Mouse (Mus musculus): Measurements from ENCODE around the gene Hist1h4m.
"Not testable (repeated sequence)": the region's sequence is repeated elsewhere in the genome, so short reads cannot be mapped to it uniquely, and the experiment has no call there.

Gene Hist1h4m

DNA sequence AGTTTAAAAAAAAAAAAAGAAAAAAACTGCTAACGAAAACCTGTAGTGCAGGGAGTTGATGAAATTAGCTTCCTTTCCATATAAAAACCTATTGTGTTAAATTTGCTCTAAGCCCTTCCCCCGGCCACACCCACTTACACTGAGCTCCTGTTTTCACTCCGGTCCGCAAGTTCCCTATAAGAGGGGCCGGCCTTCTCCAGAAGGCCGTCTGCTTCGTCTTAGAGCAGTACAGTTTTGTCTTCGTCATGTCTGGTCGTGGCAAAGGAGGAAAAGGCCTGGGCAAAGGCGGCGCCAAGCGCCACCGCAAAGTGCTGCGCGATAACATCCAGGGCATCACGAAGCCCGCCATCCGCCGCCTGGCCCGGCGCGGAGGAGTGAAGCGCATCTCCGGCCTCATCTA lies at the start of gene Hist1h4m:
Hist1h4m (plus strand) TSS at position 208 of the 400 bp plus-strand sequence.
- not testable (repeated sequence) for DNase-seq (ENCODE audit: low spot score)

DNA sequence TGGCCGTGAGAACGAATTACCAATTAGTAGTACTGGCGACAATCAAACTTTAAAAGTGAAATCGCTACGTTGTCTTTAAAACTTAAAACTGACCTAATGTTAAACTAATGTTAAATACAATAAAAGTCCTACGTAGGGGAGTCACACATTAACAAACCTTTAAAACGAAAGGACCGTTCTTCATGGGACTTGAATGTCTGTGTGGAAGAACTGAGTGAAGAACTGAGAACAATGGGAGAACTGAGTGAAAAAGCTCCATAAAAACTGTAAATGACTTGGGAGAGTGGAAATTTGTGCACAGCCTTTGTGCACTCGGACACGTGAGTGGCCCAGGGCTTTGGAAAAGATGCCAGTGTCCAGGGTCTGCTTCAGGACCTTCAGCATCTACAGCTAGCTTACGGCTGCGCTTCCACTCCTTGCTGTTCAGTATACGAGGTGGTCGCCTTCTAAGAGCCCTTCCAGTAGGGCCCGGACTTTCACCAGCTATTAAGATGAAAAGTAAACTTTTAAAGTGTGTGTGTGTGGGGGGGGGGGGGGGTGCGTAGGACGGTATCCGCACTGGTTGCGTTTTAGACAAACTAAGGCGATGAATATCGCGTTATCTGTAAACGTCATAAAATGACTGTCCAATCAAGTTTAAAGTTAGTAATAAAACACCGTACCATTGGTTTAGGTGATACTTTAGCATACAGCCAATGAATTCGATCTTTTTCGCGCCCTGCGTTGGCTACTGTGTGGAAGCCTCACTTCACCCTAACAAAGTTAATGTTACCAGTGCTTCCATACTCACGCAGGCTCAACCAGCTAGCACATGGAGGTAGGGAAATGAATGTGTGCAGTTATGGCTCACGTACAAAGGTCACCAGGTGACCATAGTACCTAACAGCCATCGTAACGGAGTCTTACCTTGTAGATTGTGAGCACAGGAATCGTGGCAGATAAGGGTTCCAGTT lies 32.5 kb upstream of the Hist1h4m start:
- DNase-seq (ENCODE audit: low spot score): peak; percentile 73

DNA sequence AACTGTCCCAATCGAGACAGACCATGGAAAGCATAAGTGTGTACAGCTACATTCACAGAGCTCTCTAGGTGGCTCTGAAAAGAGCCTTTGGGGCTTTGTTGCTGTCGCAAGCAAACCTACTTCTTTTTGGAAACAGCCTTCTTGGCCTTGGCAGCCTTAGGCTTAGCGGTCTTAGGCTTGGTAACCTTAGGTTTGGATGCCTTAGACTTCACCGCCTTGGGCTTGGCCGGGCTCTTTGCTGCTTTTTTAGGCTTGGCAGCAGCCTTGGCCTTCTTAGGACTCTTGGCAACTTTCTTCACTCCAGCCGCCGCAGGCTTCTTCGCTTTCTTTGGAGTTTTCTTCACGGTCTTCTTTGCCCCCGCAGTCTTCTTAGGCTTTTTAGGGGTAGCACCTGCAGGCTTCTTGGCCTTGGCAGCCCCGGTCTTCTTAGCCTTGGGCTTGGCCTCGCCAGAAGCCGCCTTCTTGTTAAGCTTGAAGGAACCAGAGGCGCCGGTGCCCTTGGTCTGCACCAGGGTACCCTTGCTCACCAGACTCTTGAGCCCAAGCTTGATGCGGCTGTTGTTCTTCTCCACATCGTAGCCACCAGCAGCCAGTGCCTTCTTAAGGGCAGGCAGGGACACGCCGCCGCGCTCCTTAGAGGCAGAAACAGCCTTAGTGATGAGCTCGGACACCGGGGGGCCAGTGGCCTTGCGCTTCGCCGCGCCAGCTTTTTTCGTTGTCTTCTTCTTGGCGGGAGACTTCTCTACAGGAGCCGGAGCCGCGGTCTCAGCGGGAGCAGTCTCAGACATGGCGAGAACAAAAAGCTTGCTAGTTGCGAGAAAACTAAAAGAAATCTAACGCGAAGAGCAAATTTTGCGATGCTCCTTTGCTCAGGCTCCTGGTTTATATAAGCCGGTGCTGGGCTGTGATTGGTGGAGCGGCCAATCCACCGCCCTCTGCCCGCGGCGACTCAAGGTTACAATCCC lies 31.5 kb upstream of the Hist1h4m start, which contains the start of gene Hist1h1b:
Hist1h1b (minus strand) TSS at position 859 of the 965 bp plus-strand sequence.
- DNase-seq (ENCODE audit: low spot score): peak; percentile 81

DNA sequence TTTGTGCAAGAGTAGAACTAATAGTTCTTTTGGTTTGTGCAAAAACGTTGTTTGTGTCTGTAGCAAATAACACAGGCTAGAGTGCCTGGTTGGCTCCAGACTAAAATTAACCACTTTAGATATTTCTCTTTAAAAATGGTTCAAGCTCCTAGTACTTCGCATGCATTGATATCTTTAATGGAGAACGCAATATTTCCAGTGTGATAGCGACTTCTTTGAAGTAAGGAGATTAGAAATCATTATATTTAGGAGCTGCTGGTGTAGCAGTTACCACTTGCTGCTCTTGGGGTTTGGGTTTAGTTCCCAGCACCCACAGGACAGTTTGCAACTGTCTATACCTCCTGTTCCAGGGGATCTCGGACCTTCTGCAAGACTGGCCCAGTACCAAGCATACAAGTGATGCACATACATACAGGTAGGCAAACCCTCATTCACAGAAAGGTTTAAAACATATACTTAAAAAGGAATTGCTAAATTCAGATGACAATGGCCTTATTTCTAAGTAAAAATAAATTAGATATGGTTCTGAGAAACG lies 30.5 kb upstream of the Hist1h4m start:
- no peak for DNase-seq (ENCODE audit: low spot score)

DNA sequence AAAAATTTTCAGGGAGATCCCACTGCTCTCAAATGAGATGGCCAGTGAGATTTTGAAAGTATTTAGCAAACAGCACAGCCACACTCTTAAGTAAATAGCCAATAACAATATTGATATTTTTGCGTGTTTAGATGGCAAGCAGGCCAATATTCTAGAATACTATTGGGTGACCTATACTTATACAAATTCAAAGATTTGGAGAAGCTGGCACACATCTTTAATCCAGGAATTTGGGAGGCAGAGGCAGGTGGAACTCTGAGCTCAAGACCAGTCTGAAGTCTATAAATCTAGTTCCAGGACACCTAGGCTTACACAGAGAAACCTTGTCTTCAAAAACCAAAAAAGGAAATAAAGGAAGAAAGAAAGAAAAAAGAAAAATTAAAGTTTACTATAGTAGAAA lies 29.9 kb upstream of the Hist1h4m start:
- DNase-seq (ENCODE audit: low spot score): no peak

DNA sequence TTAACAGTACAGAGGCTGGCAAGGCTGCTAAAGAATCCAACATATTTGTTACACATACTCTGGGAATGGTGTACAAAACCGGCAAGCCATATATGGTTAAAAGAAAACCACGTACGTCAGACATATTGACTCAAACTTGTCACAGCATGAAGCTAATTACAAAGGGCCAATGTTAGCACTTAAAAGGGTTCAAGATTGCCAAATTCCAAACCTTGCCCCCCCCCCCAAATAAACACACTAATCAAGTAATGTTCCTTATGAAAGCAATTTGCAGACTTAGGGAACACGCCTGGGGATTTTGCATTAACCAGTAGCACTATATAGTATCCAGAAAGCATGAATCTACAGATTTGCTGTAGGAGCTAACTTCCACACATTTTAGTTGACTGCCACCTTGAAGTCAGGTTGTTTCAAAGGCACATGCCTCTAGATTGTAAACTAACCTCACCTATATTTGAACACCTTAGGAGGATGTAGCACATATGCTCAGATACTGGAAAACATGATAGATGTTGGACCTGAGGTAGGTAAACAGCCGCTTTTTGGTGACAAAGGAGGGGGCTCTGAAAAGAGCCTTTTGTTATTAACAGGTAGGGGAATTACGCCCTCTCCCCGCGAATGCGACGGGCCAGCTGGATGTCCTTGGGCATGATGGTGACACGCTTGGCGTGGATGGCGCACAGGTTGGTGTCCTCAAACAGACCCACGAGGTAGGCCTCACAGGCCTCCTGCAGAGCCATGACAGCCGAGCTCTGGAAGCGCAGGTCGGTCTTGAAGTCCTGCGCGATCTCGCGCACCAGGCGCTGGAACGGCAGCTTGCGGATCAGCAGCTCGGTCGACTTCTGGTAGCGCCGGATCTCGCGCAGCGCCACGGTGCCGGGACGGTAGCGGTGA lies 28.9 kb upstream of the Hist1h4m start:
- DNase-seq (ENCODE audit: low spot score): peak; percentile 72

DNA sequence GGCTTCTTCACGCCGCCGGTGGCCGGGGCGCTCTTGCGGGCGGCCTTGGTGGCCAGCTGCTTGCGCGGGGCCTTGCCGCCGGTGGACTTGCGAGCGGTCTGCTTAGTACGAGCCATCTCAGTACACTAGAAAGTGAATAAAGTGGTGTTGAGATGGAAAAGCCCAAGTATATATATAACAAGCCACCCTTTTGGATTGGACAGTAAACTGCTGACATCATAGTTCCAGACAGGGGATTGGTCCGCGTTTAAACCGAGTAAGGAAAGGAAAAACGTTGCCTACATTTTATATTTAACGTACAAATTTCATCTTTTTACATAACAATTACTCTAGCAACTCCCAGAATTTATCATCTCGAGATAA lies 28.3 kb upstream of the Hist1h4m start, which contains the start of gene Hist1h3i:
Hist1h3i (minus strand) TSS at position 116 of the 363 bp plus-strand sequence.
- DNase-seq (ENCODE audit: low spot score): peak; percentile 68

DNA sequence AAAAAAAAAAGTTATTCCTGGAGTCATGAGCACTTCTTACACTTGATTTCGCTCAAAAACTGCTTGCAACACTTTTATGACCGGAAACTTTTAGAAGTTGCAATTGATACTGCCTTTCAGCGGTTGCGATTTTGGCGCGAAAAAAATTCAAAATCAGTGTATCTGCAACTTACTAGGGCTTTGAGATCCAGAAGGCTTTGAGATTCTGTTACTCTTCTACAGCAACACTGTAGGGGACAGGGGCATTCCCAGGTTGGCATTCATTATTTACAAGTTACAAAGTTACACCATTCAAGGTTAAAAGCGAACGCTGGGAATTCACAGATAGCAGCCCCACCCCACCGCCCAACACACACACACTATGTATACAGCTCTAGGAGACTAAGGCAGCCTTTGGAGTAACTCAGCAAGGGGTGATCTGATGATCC lies 27.8 kb upstream of the Hist1h4m start:
- DNase-seq (ENCODE audit: low spot score): peak; percentile 65

DNA sequence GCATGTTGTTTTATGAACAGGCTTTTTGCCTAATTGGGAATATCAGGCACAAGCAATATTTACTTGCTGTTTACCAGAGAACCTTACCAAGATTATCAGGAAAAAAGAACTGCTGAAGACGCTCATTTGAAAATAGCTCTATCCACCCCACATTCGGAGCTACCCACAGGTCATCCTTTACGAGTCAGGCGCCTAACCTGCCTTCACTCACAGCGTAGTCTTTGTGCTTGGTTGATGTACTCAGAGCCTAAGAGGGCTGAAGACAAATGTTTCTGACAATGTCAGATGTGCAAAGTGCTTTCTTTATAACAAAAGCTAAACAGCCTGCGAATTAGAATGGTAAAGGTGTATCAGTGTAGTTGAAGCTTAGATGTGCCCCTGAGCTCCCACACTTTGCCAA lies 27.2 kb upstream of the Hist1h4m start:
- no peak for DNase-seq (ENCODE audit: low spot score)

DNA sequence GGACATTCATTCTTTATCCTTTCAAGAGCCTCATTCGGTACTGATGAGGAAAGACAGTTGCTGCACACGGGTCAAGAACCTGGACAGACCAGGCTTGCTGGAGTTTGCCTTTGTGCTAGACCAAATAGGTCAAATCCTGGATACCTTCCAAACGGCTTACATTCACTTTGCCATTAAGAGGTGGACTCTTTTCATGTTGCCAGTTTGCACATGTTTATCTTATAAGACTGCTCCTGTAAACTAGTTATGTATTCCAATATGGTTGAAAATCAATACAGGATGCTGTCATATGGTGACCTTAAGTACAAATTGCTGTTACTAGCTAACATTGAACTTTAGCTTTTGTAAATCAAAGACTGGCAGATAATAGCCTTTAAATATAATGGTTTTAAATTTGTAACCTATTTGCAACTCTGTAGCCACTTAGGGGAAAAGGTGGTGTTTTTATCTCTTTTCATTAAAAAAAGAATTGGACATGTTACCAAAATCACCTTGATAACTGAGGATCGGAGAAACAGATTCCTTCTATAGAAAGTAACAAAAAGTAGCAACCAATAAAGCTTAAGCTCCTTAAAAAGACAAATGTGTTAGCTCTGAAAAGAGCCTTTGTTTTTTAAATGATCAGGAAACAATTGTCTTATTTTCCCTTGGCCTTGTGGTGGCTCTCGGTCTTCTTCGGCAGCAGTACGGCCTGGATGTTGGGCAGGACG lies 25.2 kb upstream of the Hist1h4m start:
- no peak for DNase-seq (ENCODE audit: low spot score)

DNA sequence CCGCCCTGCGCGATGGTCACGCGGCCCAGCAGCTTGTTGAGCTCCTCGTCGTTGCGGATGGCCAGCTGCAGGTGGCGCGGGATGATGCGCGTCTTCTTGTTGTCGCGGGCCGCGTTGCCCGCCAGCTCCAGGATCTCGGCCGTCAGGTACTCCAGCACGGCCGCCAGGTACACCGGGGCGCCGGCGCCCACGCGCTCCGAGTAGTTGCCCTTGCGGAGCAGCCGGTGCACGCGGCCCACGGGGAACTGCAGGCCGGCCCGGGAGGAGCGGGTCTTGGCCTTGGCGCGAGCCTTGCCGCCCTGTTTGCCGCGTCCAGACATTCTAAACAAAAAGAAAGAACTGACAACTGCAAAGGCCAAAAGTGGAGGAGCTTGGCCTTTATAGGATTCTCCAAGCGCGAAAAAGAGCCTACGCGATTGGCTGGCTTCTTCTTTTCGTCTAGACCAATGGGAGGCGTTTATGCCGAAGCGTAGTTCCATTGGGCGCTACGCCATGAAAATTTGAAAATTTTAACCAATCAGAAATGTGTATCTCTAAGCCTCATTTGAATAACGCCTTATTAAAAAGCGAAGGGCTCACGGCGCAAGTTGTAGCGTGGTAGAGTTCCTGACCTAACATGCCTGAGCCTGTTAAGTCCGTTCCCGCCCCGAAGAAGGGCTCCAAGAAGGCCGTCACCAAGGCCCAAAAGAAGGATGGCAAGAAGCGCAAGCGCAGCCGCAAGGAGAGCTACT lies 24.5 kb upstream of the Hist1h4m start, which contains the start of the genes Hist1h2an and Hist1h2bp:
Hist1h2an (minus strand) TSS at position 320 of the 731 bp plus-strand sequence.
Hist1h2bp (plus strand) TSS at position 563 of the 731 bp plus-strand sequence.
- DNase-seq (ENCODE audit: low spot score): peak; percentile 88

DNA sequence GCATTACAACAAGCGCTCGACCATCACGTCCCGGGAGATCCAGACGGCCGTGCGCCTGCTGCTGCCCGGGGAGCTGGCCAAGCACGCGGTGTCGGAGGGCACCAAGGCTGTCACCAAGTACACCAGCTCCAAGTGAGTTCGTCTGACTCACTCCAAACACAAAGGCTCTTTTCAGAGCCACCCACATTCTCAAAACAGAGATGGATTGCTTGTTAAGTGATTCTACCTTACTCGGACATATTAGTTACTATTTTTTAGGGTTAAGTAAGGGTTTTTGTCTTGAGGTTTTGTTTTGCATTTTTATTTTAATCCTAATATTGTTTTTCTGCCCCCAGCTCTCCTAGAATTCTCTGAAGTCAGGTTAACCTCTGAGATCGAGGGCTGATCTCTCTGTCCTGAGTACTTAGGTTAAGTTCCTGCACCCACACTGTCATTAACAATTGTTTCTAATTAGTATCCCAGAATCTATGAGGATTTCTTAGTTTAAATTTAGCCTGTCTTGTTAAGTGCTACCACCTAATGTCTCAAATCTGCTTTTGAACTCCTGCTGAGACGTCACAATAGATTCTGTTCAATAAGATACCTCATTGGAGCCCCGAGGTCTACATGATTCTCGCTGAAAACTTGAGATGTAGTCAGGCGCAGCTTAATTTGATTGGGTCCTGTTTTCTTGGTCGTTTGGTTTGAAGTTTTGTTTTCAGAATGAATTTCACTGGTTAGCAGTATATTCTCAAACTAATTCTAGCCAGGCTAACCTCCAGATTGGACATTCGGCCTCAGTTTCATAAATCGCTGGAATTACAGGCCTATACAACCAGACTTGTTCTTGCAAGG lies 23.6 kb upstream of the Hist1h4m start:
- no peak for DNase-seq (ENCODE audit: low spot score)

DNA sequence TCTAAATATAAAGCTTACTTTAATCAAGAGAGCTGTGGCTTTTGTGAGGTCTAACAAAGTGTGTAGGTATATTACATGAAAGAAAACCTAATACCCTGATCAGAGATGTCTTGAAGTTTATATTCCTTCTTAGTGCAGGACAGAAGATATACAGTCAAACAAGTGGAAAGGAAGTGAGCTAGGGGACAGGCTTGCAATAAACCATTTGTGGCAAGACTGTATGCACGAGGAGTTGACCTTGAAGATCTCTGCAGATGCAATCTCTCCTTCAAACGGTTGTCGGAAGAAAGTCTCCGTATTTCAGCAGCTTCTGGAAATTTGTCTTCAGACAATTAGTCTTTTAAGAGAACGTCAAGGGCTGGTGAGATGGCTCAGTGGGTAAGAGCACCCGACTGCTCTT lies 21.6 kb upstream of the Hist1h4m start:
- no peak for DNase-seq (ENCODE audit: low spot score)

DNA sequence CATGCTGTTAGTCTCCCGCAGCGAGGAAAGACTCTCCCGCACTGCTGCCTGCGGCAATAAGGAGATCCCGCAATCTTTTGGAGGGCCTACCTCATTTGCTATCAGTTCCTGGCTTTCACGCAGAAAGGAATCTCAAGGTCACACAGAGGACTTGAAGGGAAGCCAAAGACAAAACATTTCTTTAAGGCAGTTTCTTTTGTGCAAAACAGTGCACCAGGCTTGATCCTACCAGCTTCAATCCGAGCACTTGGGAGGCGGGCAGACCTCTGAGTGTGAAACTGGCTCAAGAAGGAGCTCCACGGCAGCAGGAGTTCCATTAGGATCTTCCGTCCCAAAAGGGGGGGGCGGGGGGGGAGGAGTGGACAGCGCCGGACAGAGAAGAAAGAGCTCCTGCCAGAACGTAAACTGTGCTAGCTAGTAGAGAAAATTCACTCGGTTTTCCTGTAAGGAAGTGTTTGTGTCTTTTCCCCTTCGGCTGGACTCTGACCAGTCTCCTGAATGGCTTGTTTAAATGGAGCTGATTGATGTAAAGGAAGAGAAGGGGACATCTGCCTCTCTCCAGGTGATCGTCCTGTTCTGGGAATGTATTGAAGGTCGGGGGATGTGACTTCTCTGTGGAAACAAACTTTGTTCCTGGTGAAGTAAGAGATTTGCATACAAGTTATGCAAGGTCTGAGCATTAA lies 20.8 kb upstream of the Hist1h4m start:
- no peak for DNase-seq (ENCODE audit: low spot score)

DNA sequence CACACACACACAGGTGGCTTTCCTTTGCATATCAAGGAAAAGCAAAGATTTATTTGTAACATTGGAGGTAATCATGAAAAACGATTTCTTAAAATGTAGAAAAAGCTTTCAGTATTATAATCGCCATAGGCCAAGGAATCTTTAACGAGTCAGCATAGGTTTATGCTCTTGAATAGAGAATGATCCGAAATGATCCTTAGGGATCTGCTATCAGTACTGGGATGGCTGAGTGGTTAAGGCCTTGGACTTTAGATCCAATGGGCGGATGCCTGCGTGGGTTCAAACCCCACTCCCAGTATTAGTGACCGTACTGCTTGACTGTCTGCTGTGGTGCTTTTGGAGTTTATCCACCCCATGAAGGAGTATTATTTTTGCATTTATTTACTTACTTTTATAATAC lies 16.0 kb upstream of the Hist1h4m start:
- DNase-seq (ENCODE audit: low spot score): no peak

DNA sequence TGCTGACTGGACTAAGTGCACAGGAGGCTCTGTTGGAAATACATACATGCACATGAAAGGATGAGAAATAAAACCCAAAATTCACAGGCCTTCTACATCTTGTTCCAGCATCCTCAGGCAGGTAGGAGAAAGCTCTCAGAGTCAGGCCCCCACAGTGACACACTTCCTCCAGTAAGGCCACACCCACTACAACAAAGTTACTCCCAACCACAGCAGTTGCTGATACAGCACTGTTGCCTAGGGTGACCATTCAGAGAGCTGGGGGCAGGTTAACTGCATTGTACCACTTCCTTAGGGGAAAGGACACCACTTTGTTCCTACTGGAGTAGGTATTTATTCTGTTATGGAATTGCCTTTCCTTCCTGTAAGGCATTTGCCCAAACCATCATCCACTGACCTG lies 14.4 kb upstream of the Hist1h4m start:
- not testable (repeated sequence) for DNase-seq (ENCODE audit: low spot score)

DNA sequence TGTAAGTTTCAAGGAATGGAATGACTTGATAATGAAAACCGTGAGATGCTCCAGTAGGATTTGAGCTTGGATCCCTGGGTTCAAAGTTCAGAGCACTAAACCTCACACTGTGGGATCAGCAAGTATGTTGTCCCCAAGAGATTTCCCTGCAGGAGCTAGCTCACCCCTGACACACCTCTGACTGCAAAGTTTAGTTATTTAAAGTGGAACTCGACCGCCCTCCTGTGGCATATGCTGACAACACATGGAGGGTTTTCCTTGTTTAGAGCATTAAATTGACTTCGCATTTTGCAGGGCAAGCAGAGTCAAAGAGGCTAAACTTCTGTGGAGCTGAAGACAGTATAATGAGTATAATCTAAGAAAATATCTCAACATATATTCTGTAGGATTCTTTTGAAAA lies 8.5 kb upstream of the Hist1h4m start:
- not testable (repeated sequence) for DNase-seq (ENCODE audit: low spot score)

DNA sequence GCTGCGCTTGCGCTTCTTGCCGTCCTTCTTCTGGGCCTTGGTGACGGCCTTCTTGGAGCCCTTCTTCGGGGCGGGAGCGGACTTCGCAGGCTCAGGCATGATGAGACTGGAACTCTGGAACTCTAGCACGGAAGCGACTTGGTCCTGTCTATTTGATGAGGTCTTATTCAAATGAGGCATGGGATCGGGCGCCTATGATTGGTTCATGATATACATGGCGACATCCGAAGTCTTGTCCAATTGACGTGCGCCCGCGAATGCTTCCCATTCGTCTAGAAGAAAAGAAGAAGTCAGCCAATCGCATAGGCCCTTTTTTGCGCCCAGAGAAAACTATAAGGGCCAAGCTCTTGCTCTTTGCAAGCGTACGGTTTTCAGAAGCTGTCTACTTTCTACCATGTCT lies 1.5 kb upstream of the Hist1h4m start, which contains the start of the genes Hist1h2bq and Hist1h2ao:
Hist1h2bq (minus strand) TSS at position 125 of the 400 bp plus-strand sequence.
Hist1h2ao (plus strand) TSS at position 393 of the 400 bp plus-strand sequence.
- DNase-seq (ENCODE audit: low spot score): not testable (repeated sequence)

All from spleen, adult 12 weeks (tissue).